In the genomic region with DNA sequence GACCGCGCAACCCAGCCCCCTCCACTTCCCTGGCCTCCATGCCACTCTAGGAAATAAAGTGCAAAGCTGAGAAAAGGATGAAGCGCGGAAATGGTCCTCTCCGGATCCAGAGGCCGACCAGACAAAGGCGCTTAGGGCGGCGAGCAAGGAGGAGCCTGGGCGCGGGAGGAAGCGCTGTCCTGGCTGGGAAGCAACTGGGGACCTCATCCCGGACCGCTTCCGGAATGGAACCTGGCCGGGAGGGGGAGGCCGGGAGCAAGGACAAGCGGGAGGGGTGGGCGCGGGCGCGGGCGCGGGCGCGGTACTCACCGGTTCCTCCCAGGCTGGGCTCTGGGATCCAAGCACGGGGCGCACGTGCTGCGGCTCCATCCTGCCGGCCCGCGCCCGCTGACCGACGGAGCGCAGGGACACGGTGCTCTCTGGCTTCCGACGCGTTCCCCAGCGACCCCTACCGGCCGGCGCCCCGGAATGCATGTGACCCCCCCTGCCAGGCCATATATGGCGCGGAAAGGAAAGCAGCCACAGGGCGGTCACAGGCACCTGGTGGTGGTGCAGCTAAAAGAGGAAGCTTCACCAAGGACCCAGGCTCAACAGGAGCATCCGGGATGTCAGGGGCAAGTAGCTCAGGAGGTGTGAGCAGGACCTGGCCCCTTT, we compare ENCODE assay signal across 9 mouse cellular contexts. TPM values are rescaled to one million over a fixed set of nuclear protein-coding genes. Genes with fewer than 3 reads are reported as not detected.
DNase-seq lines count a peak whose midpoint lies in the region; ATAC-seq and TF ChIP-seq lines count a peak whose summit lies in the region.
"Not testable (repeated sequence)": the region's sequence is repeated elsewhere in the genome, so short reads cannot be mapped to it uniquely, and the experiment has no call there.
"Had no signal": no experiment of that assay in that cellular context is flagged by ENCODE, and none has a peak within 500 bp of the region (broad histone marks: within the 10 kb centered on the region; RNA-seq: fewer than 3 reads in every experiment).

A gene (minus strand): TSS at position 394 of the 654 bp plus-strand sequence.

- not testable (repeated sequence) for H3K4me1 ChIP-seq in hindbrain, embryonic 10.5 days (replicated peaks); neural tube, embryonic 15.5 days

- in situ Hi-C loops in Patski (cut with MboI; ENCODE audit: low pct_unique_long_range_greater_than_20kb), result not testable (repeated sequence)

- peak within 1 kb of the TSS; percentile 73; the same call in 1 of the 2 replicates for H3K27ac ChIP-seq in hindbrain, embryonic 10.5 days
- H3K27ac ChIP-seq in neural tube, embryonic 15.5 days (replicated peaks), result not testable (repeated sequence)

- TF ChIP-seq CTCF in Patski (IDR thresholded peaks at IDR 0.05), result peak; percentile 93

- not testable (repeated sequence) for H3K27me3 ChIP-seq in Patski; hindbrain, embryonic 10.5 days (ENCODE audit: insufficient read depth, poor library complexity, severe bottlenecking); neural tube, embryonic 15.5 days (replicated peaks)

- DNase-seq in Patski (ENCODE audit: low read depth, low spot score), result not testable (repeated sequence)
- DNase-seq in cerebellum, postnatal 36 days, result peak; percentile 37 to 44
- peak; percentile 31 to 33 for DNase-seq in frontal cortex, postnatal 36 days (ENCODE audit: low spot score in 2 of 2)
- DNase-seq in hindbrain, embryonic 10.5 days (ENCODE audit: low spot score), result peak; percentile 85
- peak; percentile 2 to 25 for DNase-seq in layer of hippocampus, adult 8-10 months (ENCODE audit: low spot score in 2 of 2)
- peak; percentile 14 to 37 for DNase-seq in lung, adult 18-20 months
- DNase-seq in thymus, adult 18-20 months, result peak; percentile 7 to 8

- under 1% methylated on average over 51 of the region's 51 CpGs for WGBS in hindbrain, embryonic 10.5 days
- WGBS in neural tube, embryonic 15.5 days, result 3% methylated on average over 17 of the region's 51 CpGs

- POLR2A ChIA-PET in Patski (lab: Charles Lee), result not testable (repeated sequence)

- peak within 1 kb of the TSS; percentile 47 for H3K4me3 ChIP-seq in hindbrain, embryonic 10.5 days
- H3K4me3 ChIP-seq in neural tube, embryonic 15.5 days (replicated peaks), result peak within 1 kb of the TSS; percentile 43

- H3K36me3 ChIP-seq in hindbrain, embryonic 10.5 days; neural tube, embryonic 15.5 days: not testable (repeated sequence)

- H3K9ac ChIP-seq in neural tube, embryonic 15.5 days (replicated peaks), result not testable (repeated sequence)

- CTCF ChIA-PET in Patski (lab: Charles Lee), result not testable (repeated sequence)

- H3K9me3 ChIP-seq in hindbrain, embryonic 10.5 days; neural tube, embryonic 15.5 days (replicated peaks): not testable (repeated sequence)

- ATAC-seq in Patski, result peak; percentile 74
- ATAC-seq in neural tube, embryonic 15.5 days (ENCODE audit: low FRiP score), result peak; percentile 94

- peak within 1 kb of the TSS; percentile 53 for H3K4me2 ChIP-seq in neural tube, embryonic 15.5 days

RNA-seq across cellular contexts. Expression of the gene that starts here (rescaled TPM):
- polyA plus RNA-seq in Patski (2021), result 0.55 TPM
- polyA plus RNA-seq in hindbrain, embryonic 10.5 days (2016; fragmentation: Nextera tagmentation; extraction: Ambion mirVana), result 1.6 and 2.2 TPM in 2 replicates
- 1 to 10 TPM in 3 of 4 experiments, under 1 TPM in 1; 0.69 to 2.4 (median 1.7) TPM for total RNA-seq in layer of hippocampus, adult 8-10 months (2022)
- 3.8 and 6.2 TPM in 2 replicates for polyA plus RNA-seq in neural tube, embryonic 15.5 days (2015; fragmentation: Nextera tagmentation; extraction: Ambion mirVana)
- total RNA-seq: MEL had no signal

Comparison
In these comparisons a context has a peak if more than half of its experiments do, and no peak if none do; other contexts are left out.
1. Peak in ATAC-seq in Patski; RNA of the gene not detected or under 1 TPM.